Mouse (Mus musculus) inflammation-experienced regulatory T-cells (primary cell): ENCODE data around the gene Rps5. TPM values are rescaled to one million over a fixed set of nuclear protein-coding genes. Genes with fewer than 3 reads are reported as not detected.

ENCODE experiments used
- polyA plus RNA-seq, 2 experiments: library from polyadenylated mRNA; unstranded; fragments of 100-300 nt; shearing (Covaris generic); gene quantifications; one replicate each; pipeline ENCODE4 v1.2.1; 2017

Rps5 gene
- 100 to 1,000 TPM; 775 to 910 TPM for polyA plus RNA-seq

DNA sequence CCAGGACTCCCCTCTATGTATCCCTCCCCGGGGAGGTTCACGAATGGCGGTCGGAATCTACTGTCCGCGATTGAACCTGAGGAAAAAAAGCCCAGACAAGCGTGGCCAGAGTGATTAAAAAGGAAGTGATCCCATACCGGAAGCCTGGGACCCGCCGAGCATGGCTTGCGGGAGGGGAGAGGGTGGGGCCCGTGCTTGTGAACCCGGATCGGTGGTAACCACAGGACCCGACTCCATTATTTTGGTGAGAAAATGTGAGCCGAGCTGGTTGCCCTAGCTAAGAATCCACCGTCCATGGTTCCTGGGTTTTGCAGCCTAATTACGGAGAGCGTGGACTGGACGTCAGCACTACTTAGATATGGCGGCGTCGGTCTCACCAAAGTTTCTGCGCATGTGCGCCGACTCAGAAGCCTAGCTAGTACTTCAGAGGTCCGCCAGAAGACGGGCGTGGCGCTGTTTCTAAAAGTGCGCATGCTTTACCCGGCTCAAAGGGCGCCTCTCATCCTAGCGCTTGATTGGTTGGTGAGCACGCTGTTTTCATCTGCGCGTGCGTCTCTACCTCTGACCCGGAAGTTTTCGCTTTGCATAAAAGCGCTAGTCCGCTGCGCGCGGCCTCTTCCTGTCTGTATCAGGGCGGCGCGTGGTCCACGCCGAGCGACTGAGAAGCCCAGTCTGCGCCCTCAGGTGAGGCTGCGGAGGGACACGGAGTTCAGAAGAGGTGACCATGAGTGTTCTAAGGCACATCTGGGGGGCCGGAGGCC, at the start of gene Rps5:
Rps5 (plus strand) TSS at position 586 of the 761 bp plus-strand sequence.

DNA sequence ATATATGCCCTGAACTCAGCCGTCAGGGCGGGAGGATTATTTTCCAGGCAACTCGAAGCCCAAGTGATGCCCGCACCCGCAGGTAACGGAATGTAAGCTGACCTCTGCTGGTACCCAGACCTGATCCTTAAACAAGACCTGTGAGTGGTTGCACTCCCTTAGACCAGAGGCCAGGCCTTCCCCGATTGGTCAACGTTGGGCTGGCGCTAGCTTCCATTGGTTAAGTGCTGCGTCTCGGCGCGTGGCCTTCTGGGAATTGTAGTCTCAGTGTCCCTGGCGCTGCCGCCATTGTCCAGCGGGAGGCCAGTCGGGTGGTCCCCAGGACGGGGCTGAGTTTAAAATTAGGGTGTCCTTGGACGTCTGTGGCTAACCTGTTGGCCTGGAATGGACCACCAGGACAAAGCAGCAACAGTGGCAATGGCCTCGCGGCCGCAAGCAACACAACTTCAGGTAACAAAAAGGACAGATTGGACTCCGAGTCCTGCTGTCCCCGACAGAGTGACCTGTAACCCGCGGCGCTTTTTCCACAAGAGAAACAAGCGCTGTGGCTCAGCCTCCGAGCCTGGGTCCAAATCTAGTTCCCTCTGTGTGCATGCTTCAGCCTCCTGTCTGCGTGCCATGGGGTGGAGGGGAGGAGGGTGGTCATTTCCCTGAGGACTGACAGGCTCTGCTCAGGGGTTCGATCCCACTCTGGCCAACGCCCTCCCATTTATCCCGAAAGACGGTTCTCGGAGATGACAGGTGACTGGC, 41.0 kb upstream of the Rps5 start, which contains the start of gene Zfp128:
Zfp128 (plus strand) TSS at position 267 of the 750 bp plus-strand sequence.

DNA sequence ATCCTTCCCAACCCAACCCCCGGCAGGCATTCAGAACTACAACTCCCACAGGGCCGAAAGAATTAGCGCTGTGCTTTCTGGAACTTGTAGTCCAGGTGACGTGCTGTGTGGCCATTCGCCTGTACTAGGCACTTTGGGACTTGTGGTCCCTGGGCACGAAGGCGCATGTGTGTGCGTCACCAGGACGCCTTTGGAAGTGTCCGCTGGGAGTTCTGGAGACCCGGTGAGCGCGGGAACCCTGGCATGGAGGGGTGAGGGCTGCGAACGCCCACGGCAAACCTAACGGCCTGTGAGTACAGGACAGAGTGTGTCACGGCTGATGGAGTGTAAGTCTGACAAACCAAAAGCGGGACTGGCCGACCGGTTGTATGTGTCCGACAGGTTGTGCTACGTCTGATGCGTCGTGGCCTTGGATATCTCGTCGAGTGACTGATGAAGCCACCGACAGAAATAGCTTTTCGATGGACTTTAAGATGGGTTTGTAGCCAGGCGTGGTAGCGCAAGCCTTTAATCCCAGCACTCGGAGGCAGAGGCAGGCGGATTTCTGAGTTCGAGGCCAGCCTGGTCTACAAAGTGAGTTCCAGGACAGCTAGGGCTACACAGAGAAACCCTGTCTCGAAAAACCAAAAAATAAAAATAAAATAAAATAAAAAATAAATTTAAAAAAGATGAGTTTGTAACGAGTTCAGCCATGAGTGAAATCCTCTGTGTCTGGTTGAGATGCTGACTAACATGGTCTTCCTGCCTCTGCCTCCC, 24.3 kb upstream of the Rps5 start, which contains the start of gene Zscan22:
Zscan22 (plus strand) TSS at position 161 of the 756 bp plus-strand sequence.

DNA sequence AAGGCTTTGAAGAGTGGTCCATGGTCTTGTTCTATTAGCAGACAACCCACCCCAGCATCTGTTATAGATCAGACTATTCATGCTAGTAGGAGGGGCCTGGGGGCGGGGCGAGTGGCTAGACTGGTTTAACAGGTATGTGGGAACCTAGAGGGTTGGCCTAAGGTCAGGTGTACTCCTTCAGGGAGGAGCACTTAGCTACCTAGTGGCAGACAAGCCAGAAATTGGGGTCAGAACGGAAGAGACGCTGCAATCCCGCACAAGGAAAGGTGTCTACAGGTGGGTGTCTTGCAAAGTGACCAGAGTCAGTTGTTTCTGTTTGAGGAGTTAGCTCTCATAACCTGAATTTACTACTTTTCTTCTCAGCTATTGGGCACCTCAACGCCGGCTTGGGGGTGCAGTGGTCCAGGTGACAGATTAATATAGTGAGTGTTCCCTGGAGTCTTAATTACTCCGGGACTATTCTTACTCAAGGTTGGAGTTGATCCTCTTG, 5.1 kb downstream of the Rps5 start, which contains the start of gene Rnf225:
Rnf225 (plus strand) TSS at position 226 of the 490 bp plus-strand sequence.

DNA sequence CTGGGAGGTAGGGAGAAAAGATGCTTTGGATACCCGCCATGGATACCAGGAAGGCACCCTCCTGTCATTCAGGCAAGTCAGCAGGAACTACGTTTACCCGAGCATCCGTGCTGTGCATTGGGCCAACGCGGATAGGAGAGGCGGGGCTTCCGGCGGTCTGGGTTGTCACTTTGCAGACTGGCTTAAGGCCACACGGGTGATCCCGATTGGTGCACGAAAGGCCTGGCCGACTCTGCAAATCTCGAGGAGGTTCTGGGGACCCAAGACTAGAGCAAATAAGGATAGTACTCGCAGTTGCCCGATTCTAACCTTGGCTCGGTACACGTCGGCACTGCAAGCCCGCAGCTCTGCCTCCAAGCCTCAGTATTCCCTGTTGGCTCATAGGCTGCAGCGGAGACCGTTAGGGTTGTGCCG, 43.6 kb downstream of the Rps5 start, which contains the start of gene Zfp324:
Zfp324 (plus strand) TSS at position 161 of the 414 bp plus-strand sequence.

Other genes starting within 250 kb of the Rps5 start
- not detected for gene Vmn2r55, start 237.3 kb upstream of the Rps5 start, polyA plus RNA-seq
- gene Vmn2r56, start 187.3 kb upstream of the Rps5 start, polyA plus RNA-seq: under 1 TPM in 1 of 2 experiments, not detected in 1; 0.37 TPM
- 1 to 10 TPM; 2.6 to 3.3 TPM for gene Zscan18, start 118.7 kb upstream of the Rps5 start, polyA plus RNA-seq
- gene Zfp329, start 103.4 kb upstream of the Rps5 start, polyA plus RNA-seq: 10 to 100 TPM; 11.9 to 14.9 TPM
- 10 to 100 TPM; 70.8 to 81.5 TPM for gene Zfp110, start 87.5 kb upstream of the Rps5 start, polyA plus RNA-seq
- gene Zfp128, start 41.1 kb upstream of the Rps5 start, polyA plus RNA-seq: 1 to 10 TPM; 4.5 to 4.6 TPM
- gene Zscan22, start 24.5 kb upstream of the Rps5 start, polyA plus RNA-seq: 10 to 100 TPM; 14.0 to 15.0 TPM
- gene Rnf225, start 5.1 kb downstream of the Rps5 start, polyA plus RNA-seq: under 1 TPM; 0.19 to 0.60 TPM
- 1 to 10 TPM; 5.7 to 7.1 TPM for gene Zfp324, start 43.5 kb downstream of the Rps5 start, polyA plus RNA-seq
- 10 to 100 TPM in 1 of 2 experiments, 1 to 10 TPM in 1; 8.5 to 12.4 TPM for gene Zfp446, start 55.6 kb downstream of the Rps5 start, polyA plus RNA-seq
- 1 to 10 TPM in 1 of 2 experiments, not detected in 1; 1.5 TPM for gene Slc27a5, start 75.9 kb downstream of the Rps5 start, polyA plus RNA-seq
- gene Trim28, start 76.8 kb downstream of the Rps5 start, polyA plus RNA-seq: 100 to 1,000 TPM; 109 to 136 TPM
- 10 to 100 TPM; 21.8 to 28.2 TPM for gene Zbtb45, start 87.7 kb downstream of the Rps5 start, polyA plus RNA-seq
- gene Chmp2a, start 112.5 kb downstream of the Rps5 start, polyA plus RNA-seq: 100 to 1,000 TPM; 261 to 280 TPM
- gene Ube2m, start 116.0 kb downstream of the Rps5 start, polyA plus RNA-seq: 100 to 1,000 TPM; 179 to 184 TPM
- gene Mzf1, start 132.5 kb downstream of the Rps5 start, polyA plus RNA-seq: 1 to 10 TPM in 1 of 2 experiments, under 1 TPM in 1; 0.61 to 2.4 TPM
- gene Vmn1r85, start 172.9 kb downstream of the Rps5 start, polyA plus RNA-seq: under 1 TPM; 0.04 to 0.21 TPM
- gene Vmn1r86, start 197.6 kb downstream of the Rps5 start, polyA plus RNA-seq: not detected
- gene Vmn1r87, start 217.9 kb downstream of the Rps5 start, polyA plus RNA-seq: 1 to 10 TPM in 1 of 2 experiments, under 1 TPM in 1; 0.27 to 2.7 TPM
- under 1 TPM; 0.05 to 0.13 TPM for gene Vmn1r88, start 237.3 kb downstream of the Rps5 start, polyA plus RNA-seq